Mouse (Mus musculus) left cerebral cortex, adult 8-10 months (tissue): ENCODE measurements at regions not wholly inside any gene's neighbourhood (a gene's known extent, or its start where the extent isn't known, plus 50 kb on each side); places are given as distances from the start of the nearest gene placed in this dataset.
"Not testable (repeated sequence)": the region's sequence is repeated elsewhere in the genome, so short reads cannot be mapped to it uniquely, and the experiment has no call there.

Experiments used
- DNase-seq, 2 experiments: peaks; one replicate each; pipeline ENCODE4 v3.0.0; 2022; ENCODE audit warnings: low spot score in 2 of 2

GRCm38 (mm10) chr16:76527106-76527949 is 153.7 kb upstream of the Nrip1 start:
- DNase-seq, result no peak

- no peak for DNase-seq
Measured at GRCm38 (mm10) chr16:76525563-76525962, 151.9 kb upstream of the Nrip1 start.

- no peak for DNase-seq
Measured at GRCm38 (mm10) chr16:76524921-76525320, 151.3 kb upstream of the Nrip1 start.

GRCm38 (mm10) chr16:76521142-76521541 is 147.5 kb upstream of the Nrip1 start:
- DNase-seq, result no peak

- DNase-seq, result no peak
Measured at GRCm38 (mm10) chr16:76520643-76520993, 147.0 kb upstream of the Nrip1 start.

- no peak for DNase-seq
Measured at GRCm38 (mm10) chr16:76519911-76520642, 146.4 kb upstream of the Nrip1 start.

GRCm38 (mm10) chr16:76510861-76511260 is 137.2 kb upstream of the Nrip1 start:
- no peak for DNase-seq

GRCm38 (mm10) chr16:76509109-76509650 is 135.6 kb upstream of the Nrip1 start:
- no peak for DNase-seq

GRCm38 (mm10) chr16:76507191-76507746 is 133.6 kb upstream of the Nrip1 start:
- no peak for DNase-seq

GRCm38 (mm10) chr16:76506240-76506639 is 132.6 kb upstream of the Nrip1 start:
- no peak for DNase-seq

GRCm38 (mm10) chr16:76499686-76500400 is 126.2 kb upstream of the Nrip1 start:
- DNase-seq, result no peak

- no peak for DNase-seq
Measured at GRCm38 (mm10) chr16:76498233-76498632, 124.6 kb upstream of the Nrip1 start.

- no peak for DNase-seq
Measured at GRCm38 (mm10) chr16:76497041-76497808, 123.6 kb upstream of the Nrip1 start.

- DNase-seq, result no peak
Measured at GRCm38 (mm10) chr16:76483419-76483818, 109.8 kb upstream of the Nrip1 start.

GRCm38 (mm10) chr16:76481966-76482365 is 108.3 kb upstream of the Nrip1 start:
- no peak for DNase-seq

- DNase-seq, result no peak
Measured at GRCm38 (mm10) chr16:76477474-76477873, 103.8 kb upstream of the Nrip1 start.

GRCm38 (mm10) chr16:76474481-76474880 is 100.9 kb upstream of the Nrip1 start:
- no peak for DNase-seq

- DNase-seq, result no peak
Measured at GRCm38 (mm10) chr16:76472386-76472785, 98.8 kb upstream of the Nrip1 start.

GRCm38 (mm10) chr16:76471081-76471480 is 97.5 kb upstream of the Nrip1 start:
- DNase-seq, result no peak

GRCm38 (mm10) chr16:76459521-76459920 is 85.9 kb upstream of the Nrip1 start:
- DNase-seq, result no peak

- DNase-seq, result not testable (repeated sequence)
Measured at GRCm38 (mm10) chr16:76456300-76456599, 82.6 kb upstream of the Nrip1 start.
